Mouse (Mus musculus) lung, adult 2 months (tissue): ENCODE data around the gene Dmrta2.

Source experiments
- CTCF ChIP-seq: fragments of 200-500 bp; IDR thresholded peaks from 2 replicates; pipeline ENCODE4 v1.5.1; 2011; ENCODE audit warnings: mild to moderate bottlenecking, low read length, control low read depth; ENCODE audit not compliant: insufficient read depth
- POLR2A ChIP-seq: fragments of 200-500 bp; IDR thresholded peaks from 2 replicates; pipeline ENCODE4 v1.6.1; 2011; ENCODE audit warnings: low read depth, mild to moderate bottlenecking, control low read depth, low read length, borderline replicate concordance; ENCODE audit errors: extremely low read depth

DNA sequence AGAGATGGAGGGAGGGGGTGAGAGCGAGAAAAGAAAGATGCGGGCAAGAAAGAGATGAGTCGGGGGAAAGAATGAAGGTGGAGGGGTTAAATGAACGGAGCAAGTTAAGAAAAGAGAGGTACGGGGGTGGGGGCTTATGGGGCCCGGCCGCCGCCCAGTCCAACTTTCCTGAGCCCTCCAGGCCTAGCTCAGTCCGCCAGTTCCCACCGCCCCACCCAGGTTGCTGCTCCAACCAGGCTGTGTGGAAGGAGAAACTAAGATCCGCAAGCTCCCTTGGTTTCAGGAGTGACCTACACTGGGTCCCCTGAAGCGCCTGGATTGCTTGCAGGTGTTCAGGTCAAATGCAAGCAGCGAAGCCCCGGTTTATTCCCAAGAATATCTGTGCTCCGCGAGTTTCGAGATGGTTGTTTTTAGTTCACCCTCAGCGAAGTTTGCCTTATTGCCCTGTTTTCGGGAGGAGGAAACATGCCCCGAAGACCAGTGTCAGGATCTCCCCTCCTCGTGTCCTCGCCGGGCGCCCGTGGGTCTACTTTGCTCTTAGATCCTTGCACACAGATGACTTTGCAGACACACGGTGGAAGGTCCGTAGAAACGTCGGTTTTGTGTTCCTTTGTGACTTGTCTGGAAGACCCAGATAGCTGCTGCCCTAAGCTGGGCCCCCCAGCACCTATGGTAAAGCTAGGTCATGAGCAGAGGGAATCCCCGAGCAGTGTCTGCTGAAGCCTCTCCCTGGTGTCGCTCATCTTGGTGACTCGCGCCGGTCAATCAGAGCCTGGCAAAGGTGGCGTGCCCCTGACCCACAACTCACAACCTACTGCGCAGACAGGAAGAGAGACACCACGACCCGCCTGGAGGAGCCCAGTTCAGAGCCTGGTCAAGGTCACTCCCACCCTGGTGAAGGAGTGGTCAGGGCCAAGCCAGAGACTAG lies 6.9 kb downstream of the Dmrta2 start:
- TF ChIP-seq CTCF (no peak), POLR2A (no peak)
